Mouse (Mus musculus) forebrain, postnatal 0 days (tissue): ENCODE measurements around the gene Camta1. TPM values are rescaled to one million over a fixed set of nuclear protein-coding genes. Genes with fewer than 3 reads are reported as not detected.

ENCODE experiments used
- ATAC-seq: fragments of 200-750 bp; cut with Nextera tagmentation; 2 replicates; pipeline ENCODE4 v1.8.0; 2017; ENCODE audit warnings: mild to moderate bottlenecking, moderate library complexity
- DNase-seq: peaks from one replicate; pipeline ENCODE4 v3.0.0-alpha.2; 2015
- H3K27ac ChIP-seq: fragments of 300-500 bp; sonication (generic); 2 replicates; pipeline ENCODE4 v1.5.1; 2014; ENCODE audit warnings: low read depth, mild to moderate bottlenecking, antibody characterized with exemption, low read length, moderate library complexity, mixed read lengths
- H3K27me3 ChIP-seq: fragments of 300-500 bp; sonication (generic); 2 replicates; pipeline ENCODE4 v1.6.1; 2014; ENCODE audit warnings: mild to moderate bottlenecking, low read length, mixed read lengths; ENCODE audit not compliant: insufficient read depth
- H3K36me3 ChIP-seq: fragments of 300-500 bp; sonication (generic); 2 replicates; pipeline ENCODE4 v1.6.1; 2014; ENCODE audit warnings: mild to moderate bottlenecking, moderate library complexity; ENCODE audit not compliant: insufficient read depth
- H3K4me1 ChIP-seq: fragments of 300-500 bp; sonication (generic); 2 replicates; pipeline ENCODE4 v1.6.1; 2014; ENCODE audit warnings: antibody characterized with exemption; ENCODE audit not compliant: insufficient read depth
- H3K4me2 ChIP-seq: fragments of 300-500 bp; sonication (generic); 2 replicates; pipeline ENCODE4 v1.6.1; 2014; ENCODE audit warnings: low read depth, mild to moderate bottlenecking, moderate library complexity
- H3K4me3 ChIP-seq: fragments of 300-500 bp; sonication (generic); 2 replicates; pipeline ENCODE4 v1.5.1; 2014; ENCODE audit warnings: low read depth, low read length, mixed read lengths
- H3K9ac ChIP-seq: fragments of 300-500 bp; sonication (generic); 2 replicates; pipeline ENCODE4 v1.6.1; 2014; ENCODE audit warnings: mild to moderate bottlenecking
- H3K9me3 ChIP-seq: fragments of 300-500 bp; sonication (generic); 2 replicates; pipeline ENCODE4 v1.6.1; 2016; ENCODE audit warnings: low read length
- CTCF ChIP-seq: sonication (generic); IDR thresholded peaks from 2 replicates; pipeline ENCODE4 v1.5.1; 2016; ENCODE audit warnings: antibody characterized with exemption, control low read depth, low read depth
- WGBS: fragments of 180-500 bp; shearing (Covaris S2); extraction: QIAGEN DNeasy Blood & Tissue Kit; methylation state at CpG from one replicate; pipeline ENCODE4 v1.1.7; 2014; 5-methylcytosine and 5-hydroxymethylcytosine counted together
- polyA plus RNA-seq: library from polyadenylated mRNA; unstranded; fragments of >200 nt; fragmentation: Nextera tagmentation; extraction: Ambion mirVana; gene quantifications from 2 replicates; pipeline ENCODE4 v1.2.1, GENCODE M21; 2015
- total RNA-seq: library from RNA; depleted of rRNA; stranded (reverse); fragments of >200 nt; gene quantifications from 2 replicates; pipeline ENCODE4 v1.2.3, GENCODE M21; 2014

Camta1 gene
- total and polyA plus RNA-seq, 2 experiments from 2014 or later, result 87.4 to 131 TPM

DNA sequence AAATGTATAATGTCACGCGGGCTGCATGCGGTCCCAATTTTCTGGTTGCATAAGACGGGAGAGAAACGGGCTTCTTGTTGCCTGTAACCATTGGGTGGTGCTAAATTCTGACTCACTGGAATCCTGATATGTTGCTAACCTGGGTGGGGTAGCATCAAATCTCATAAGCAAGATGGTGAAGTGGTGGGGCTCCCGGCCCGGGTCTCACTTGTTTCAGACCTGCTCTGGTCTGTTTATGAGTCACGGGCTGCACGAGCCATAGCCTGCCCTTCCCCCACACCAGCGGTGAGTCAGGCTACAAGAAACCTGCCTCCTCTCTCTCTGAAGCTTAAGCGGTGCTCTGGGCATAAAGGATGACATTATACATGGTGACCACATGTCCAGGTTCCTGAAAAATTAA, 554.8 kb downstream of the Camta1 start:
- H3K4me1 ChIP-seq, result 0 out of 2 replicates have a peak, but pooled peaks cover 4% of the 10 kb centered on the region
- ATAC-seq, result no peak
- no peak overlapping the region for H3K4me2 ChIP-seq
- no peaks in the 10 kb centered on the region for H3K9me3 ChIP-seq
- no peak for DNase-seq
- no peaks in the 10 kb centered on the region for H3K36me3 ChIP-seq
- H3K4me3 ChIP-seq, result no peak overlapping the region
- H3K27me3 ChIP-seq, result peaks cover 3% of the 10 kb centered on the region
- no peak overlapping the region for H3K9ac ChIP-seq
- 86% methylated on average over 11 of the region's 11 CpGs for WGBS
- TF ChIP-seq CTCF, result no peak
- no peak overlapping the region for H3K27ac ChIP-seq

GRCm38 (mm10) chr4:151306311-151306765, 555.3 kb downstream of the Camta1 start:
- DNase-seq, result no peak
- ATAC-seq, result no peak
- H3K27ac ChIP-seq, result no peak overlapping the region
- no peak overlapping the region for H3K4me2 ChIP-seq
- peaks cover 5% of the 10 kb centered on the region for H3K27me3 ChIP-seq
- H3K4me1 ChIP-seq, result 0 out of 2 replicates have a peak, but pooled peaks cover 4% of the 10 kb centered on the region
- no peak overlapping the region for H3K9ac ChIP-seq
- 65% methylated on average over 11 of the region's 11 CpGs for WGBS
- no peaks in the 10 kb centered on the region for H3K9me3 ChIP-seq
- no peak overlapping the region for H3K4me3 ChIP-seq
- no peaks in the 10 kb centered on the region for H3K36me3 ChIP-seq
- no peak for TF ChIP-seq CTCF

DNA sequence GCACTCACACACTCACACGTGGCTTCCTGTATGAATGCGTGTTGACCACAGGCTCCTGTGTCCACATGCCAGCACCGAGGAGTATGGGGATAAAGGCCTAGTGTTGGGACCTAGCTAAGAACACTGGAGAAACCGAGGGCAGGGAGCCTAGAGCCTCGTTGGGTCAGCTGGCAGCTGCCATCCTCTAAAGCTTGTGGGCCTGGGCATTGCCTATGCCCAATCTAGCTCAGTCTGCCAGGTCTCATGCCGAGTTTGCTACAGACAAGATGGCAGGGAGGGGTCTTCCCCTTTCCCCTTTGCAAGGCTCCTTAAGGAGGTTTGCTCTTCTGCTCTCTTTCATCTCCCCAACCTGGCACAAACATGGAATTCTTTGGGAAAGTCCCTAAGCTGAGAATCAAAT, 555.9 kb downstream of the Camta1 start:
- H3K36me3 ChIP-seq, result no peaks in the 10 kb centered on the region
- peaks cover 5% of the 10 kb centered on the region for H3K27me3 ChIP-seq
- no peak overlapping the region for H3K9ac ChIP-seq
- 81% methylated on average over 6 of the region's 6 CpGs for WGBS
- H3K27ac ChIP-seq, result no peak overlapping the region
- no peak overlapping the region for H3K4me3 ChIP-seq
- no peak for TF ChIP-seq CTCF
- ATAC-seq (no peak), DNase-seq (no peak)
- H3K4me2 ChIP-seq, result no peak overlapping the region
- H3K4me1 ChIP-seq, result 0 out of 2 replicates have a peak, but pooled peaks cover 4% of the 10 kb centered on the region
- H3K9me3 ChIP-seq, result no peaks in the 10 kb centered on the region

DNA sequence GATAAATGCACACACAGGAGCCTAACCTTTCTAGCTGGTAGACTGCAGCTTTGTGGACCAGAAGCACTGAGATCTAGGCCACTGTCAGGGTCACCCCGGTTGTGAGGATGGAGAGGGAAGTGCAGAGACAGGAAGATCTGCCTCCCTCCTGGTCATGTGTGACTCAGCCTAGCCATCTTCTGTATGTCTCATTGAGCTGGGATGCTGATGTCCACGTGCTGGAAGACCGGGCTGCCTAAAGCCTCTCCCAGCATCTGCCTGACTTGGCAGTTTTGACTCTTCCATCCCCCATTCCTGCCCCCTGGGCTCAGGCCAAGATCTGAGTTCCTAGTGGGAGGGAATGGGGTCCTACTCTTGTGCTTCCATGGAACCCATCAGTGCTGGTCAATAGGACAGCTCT, 557.7 kb downstream of the Camta1 start:
- no peak overlapping the region for H3K4me3 ChIP-seq

GRCm38 (mm10) chr4:151303436-151303835, 558.2 kb downstream of the Camta1 start:
- no peaks in the 10 kb centered on the region for H3K9me3 ChIP-seq
- peaks cover 9% of the 10 kb centered on the region for H3K27me3 ChIP-seq
- 0 out of 2 replicates have a peak, but pooled peaks cover 4% of the 10 kb centered on the region for H3K4me1 ChIP-seq
- no peak for TF ChIP-seq CTCF
- no peak overlapping the region for H3K27ac ChIP-seq
- no peaks in the 10 kb centered on the region for H3K36me3 ChIP-seq
- DNase-seq, result no peak
- ATAC-seq, result no peak
- 79% methylated on average over 5 of the region's 5 CpGs for WGBS
- H3K9ac ChIP-seq, result no peak overlapping the region
- H3K4me3 ChIP-seq, result no peak overlapping the region
- H3K4me2 ChIP-seq, result no peak overlapping the region

More for the DNA sequence above, 557.7 kb downstream of the Camta1 start:
- H3K27ac ChIP-seq, result no peak overlapping the region
- H3K36me3 ChIP-seq, result no peaks in the 10 kb centered on the region
- H3K27me3 ChIP-seq, result peaks cover 9% of the 10 kb centered on the region
- no peak for DNase-seq
- H3K9ac ChIP-seq, result no peak overlapping the region
- 0 out of 2 replicates have a peak, but pooled peaks cover 4% of the 10 kb centered on the region for H3K4me1 ChIP-seq
- WGBS, result 83% methylated on average over 3 of the region's 3 CpGs
- no peak overlapping the region for H3K4me2 ChIP-seq
- TF ChIP-seq CTCF, result no peak
- ATAC-seq, result no peak
- H3K9me3 ChIP-seq, result no peaks in the 10 kb centered on the region

- TF ChIP-seq CTCF, result peak; percentile 74
- Histone ChIP-seq H3K9me3 (no peaks in the 10 kb centered on the region), H3K4me2 (no peak overlapping the region), H3K27me3 (peaks cover 12% of the 10 kb centered on the region), H3K36me3 (no peaks in the 10 kb centered on the region), H3K4me1 (0 out of 2 replicates have a peak, but pooled peaks cover 4% of the 10 kb centered on the region), H3K27ac (no peak overlapping the region), H3K9ac (no peak overlapping the region), H3K4me3 (no peak overlapping the region)
- DNase-seq (peak; percentile 76), ATAC-seq (peak; percentile 61)
- 23% methylated on average over 11 of the region's 11 CpGs for WGBS
These were observed 559.2 kb downstream of the Camta1 start for GRCm38 (mm10) chr4:151302195-151303126.

DNA sequence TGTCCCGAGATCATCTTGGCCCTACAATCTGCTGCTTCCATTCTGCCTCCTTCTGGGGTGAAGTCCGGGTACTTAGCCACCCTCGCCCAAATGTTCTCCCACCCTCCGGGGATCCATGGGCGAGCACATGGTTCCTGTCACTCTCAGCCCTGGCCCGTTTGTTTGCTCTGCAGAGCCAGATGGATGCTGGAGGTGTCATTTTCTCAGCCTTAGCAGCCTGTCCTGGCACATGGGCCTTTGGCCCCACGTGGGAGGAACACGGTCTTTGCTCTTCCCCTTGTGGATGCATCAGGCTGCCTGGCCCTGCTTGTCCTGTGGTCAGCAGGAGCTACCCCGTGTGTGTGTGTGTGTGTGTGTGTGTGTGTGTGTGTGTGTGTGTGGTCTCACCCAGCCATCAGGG, 560.3 kb downstream of the Camta1 start:
- DNase-seq, result peak; percentile 45
- Histone ChIP-seq H3K9ac (no peak overlapping the region), H3K27me3 (peaks cover 12% of the 10 kb centered on the region), H3K36me3 (no peaks in the 10 kb centered on the region), H3K4me3 (no peak overlapping the region), H3K27ac (no peak overlapping the region), H3K4me1 (0 out of 2 replicates have a peak, but pooled peaks cover 4% of the 10 kb centered on the region), H3K9me3 (no peaks in the 10 kb centered on the region), H3K4me2 (no peak overlapping the region)
- no peak for TF ChIP-seq CTCF
- 40% methylated on average over 9 of the region's 9 CpGs for WGBS
- peak; percentile 65 for ATAC-seq
